Mouse (Mus musculus) olfactory bulb, adult 2 months (tissue): Measurements from ENCODE around the gene Prdm4.

Experiments used
- CTCF ChIP-seq: fragments of 200-500 bp; IDR thresholded peaks from 2 replicates; pipeline ENCODE4 v1.5.1; 2012; ENCODE audit warnings: low read depth, mild to moderate bottlenecking, low read length, moderate library complexity; ENCODE audit not compliant: insufficient read depth
- POLR2A ChIP-seq: fragments of 200-500 bp; IDR thresholded peaks from 2 replicates; pipeline ENCODE4 v1.6.1; 2012; ENCODE audit warnings: mild to moderate bottlenecking, low read depth, low read length, moderate library complexity; ENCODE audit not compliant: insufficient read depth

DNA sequence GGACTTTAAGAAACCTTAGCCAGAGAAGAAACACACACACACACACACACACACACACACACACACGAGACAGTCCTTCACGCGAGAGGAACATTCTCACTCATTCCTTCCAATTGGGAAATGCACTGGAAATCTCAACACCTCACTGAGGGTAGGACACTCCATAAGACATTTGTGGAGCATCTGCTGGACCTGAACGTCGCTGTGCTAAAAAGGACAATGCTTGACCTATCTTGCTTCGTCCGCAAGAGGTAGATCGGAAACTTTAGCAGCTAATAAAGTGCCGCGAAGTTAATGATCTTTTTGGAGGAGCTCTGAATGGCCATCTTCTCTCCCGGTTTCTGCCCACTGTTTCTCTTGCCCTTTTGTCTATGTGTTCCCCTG lies 12.3 kb upstream of the Prdm4 start:
- no peak for TF ChIP-seq CTCF
- TF ChIP-seq POLR2A, result no peak
